Comparison of ENCODE assay signal across 24 mouse cellular contexts in genomic region chr2:31952725-31953124, GRCm38 (mm10). TPM values are rescaled to one million over a fixed set of nuclear protein-coding genes. Genes with fewer than 3 reads are reported as not detected.
DNase-seq lines count a peak whose midpoint lies in the region; ATAC-seq lines count a peak whose summit lies in the region.
"Had no signal": no experiment of that assay in that cellular context is flagged by ENCODE, and none has a peak within 500 bp of the region (broad histone marks: within the 10 kb centered on the region; RNA-seq: fewer than 3 reads in every experiment).

No protein-coding gene starts in this region.

- peak; percentile 44 for DNase-seq in forebrain, embryonic 11.5 days (ENCODE audit: low spot score)
- DNase-seq in heart, postnatal 14 days, result no peak
- no peak for DNase-seq in kidney, adult 9 months
- DNase-seq in 416B (ENCODE audit: low read depth), result peak; percentile 21
- DNase-seq: adrenal gland, postnatal 14 days; cerebellum, adult 2 months; cerebellum, postnatal 25 days; embryo, embryonic 11 days; liver, embryonic 13.5 days; lung, adult 2 months; lung, postnatal 14 days; midbrain, embryonic 14.5 days; thymus, adult 18-20 months; thymus, postnatal 36 days had no signal

- H3K4me2 ChIP-seq in forebrain, embryonic 11.5 days (ENCODE audit: low read depth, low read length, severe bottlenecking), result no peak overlapping the region
- no peak overlapping the region for H3K4me2 ChIP-seq in forebrain, embryonic 12.5 days
- no peak overlapping the region; the same call in 1 of the 2 replicates for H3K4me2 ChIP-seq in heart, embryonic 15.5 days
- peak overlapping the region; percentile 96; the same call in 1 of the 2 replicates for H3K4me2 ChIP-seq in kidney, embryonic 16.5 days (replicated peaks; ENCODE audit: low read depth, low read length)
- H3K4me2 ChIP-seq: embryonic facial prominence, embryonic 13.5 days; liver, embryonic 13.5 days had no signal

- 89% methylated on average over 3 of the region's 3 CpGs for WGBS in forebrain, embryonic 11.5 days
- WGBS in forebrain, embryonic 12.5 days, result 93% methylated on average over 3 of the region's 3 CpGs
- 67% methylated on average over 3 of the region's 3 CpGs for WGBS in heart, embryonic 15.5 days
- WGBS in kidney, embryonic 16.5 days, result 87% methylated on average over 3 of the region's 3 CpGs

- ATAC-seq in forebrain, embryonic 11.5 days (replicated peaks; ENCODE audit: low FRiP score), result no peak
- ATAC-seq in forebrain, embryonic 12.5 days (ENCODE audit: low FRiP score), result no peak
- ATAC-seq in heart, embryonic 15.5 days (replicated peaks; ENCODE audit: insufficient number of reproducible peaks, insufficient read depth, low FRiP score, low read depth), result no peak
- no peak for ATAC-seq in kidney, embryonic 16.5 days (ENCODE audit: low FRiP score, low TSS enrichment)
- ATAC-seq: CD4-positive, CD25-positive, alpha-beta regulatory T cell, adult 4 months; forebrain, embryonic 16.5 days; intestine, postnatal 0 days had no signal

- H3K4me1 ChIP-seq in forebrain, embryonic 11.5 days (replicated peaks; ENCODE audit: control insufficient read depth, insufficient read depth, low read length), result peaks cover 6% of the 10 kb centered on the region; the same call in 1 of the 2 replicates
- H3K4me1 ChIP-seq in forebrain, embryonic 12.5 days, result peaks cover 26% of the 10 kb centered on the region
- peaks cover 45% of the 10 kb centered on the region for H3K4me1 ChIP-seq in heart, embryonic 15.5 days (replicated peaks)
- peaks cover 33% of the 10 kb centered on the region for H3K4me1 ChIP-seq in kidney, embryonic 16.5 days (ENCODE audit: insufficient read depth, low read length)

- H3K4me3 ChIP-seq in forebrain, embryonic 11.5 days (ENCODE audit: low read depth, low read length), result no peak overlapping the region
- no peak overlapping the region for H3K4me3 ChIP-seq in forebrain, embryonic 12.5 days (replicated peaks)
- H3K4me3 ChIP-seq in heart, embryonic 15.5 days, result no peak overlapping the region
- no peak overlapping the region for H3K4me3 ChIP-seq in kidney, embryonic 16.5 days (ENCODE audit: low read length)
- H3K4me3 ChIP-seq: embryonic facial prominence, embryonic 13.5 days; erythroblast, embryonic 14.5 days; left cerebral cortex, adult 2 months; liver, embryonic 13.5 days had no signal

- no peaks in the 10 kb centered on the region; the same call in 1 of the 2 replicates for H3K36me3 ChIP-seq in forebrain, embryonic 11.5 days (ENCODE audit: control insufficient read depth, insufficient read depth, low read length)
- peaks cover 17% of the 10 kb centered on the region for H3K36me3 ChIP-seq in forebrain, embryonic 12.5 days (replicated peaks)
- H3K36me3 ChIP-seq in heart, embryonic 15.5 days, result no peaks in the 10 kb centered on the region
- H3K36me3 ChIP-seq in kidney, embryonic 16.5 days (ENCODE audit: insufficient read depth, low read length), result no peaks in the 10 kb centered on the region
- H3K36me3 ChIP-seq: liver, embryonic 13.5 days had no signal

- no peak overlapping the region for H3K9ac ChIP-seq in forebrain, embryonic 11.5 days (ENCODE audit: low read length)
- no peak overlapping the region for H3K9ac ChIP-seq in forebrain, embryonic 12.5 days
- H3K9ac ChIP-seq in heart, embryonic 15.5 days, result peak overlapping the region; percentile 25; the same call in 1 of the 2 replicates
- H3K9ac ChIP-seq in kidney, embryonic 16.5 days (replicated peaks; ENCODE audit: low read length), result 0 out of 2 replicates have a peak overlapping the region, but pooled peaks have one; percentile 41
- H3K9ac ChIP-seq: liver, embryonic 13.5 days had no signal

- no peak overlapping the region for H3K27ac ChIP-seq in forebrain, embryonic 11.5 days (ENCODE audit: low read depth, low read length)
- no peak overlapping the region for H3K27ac ChIP-seq in forebrain, embryonic 12.5 days
- H3K27ac ChIP-seq in heart, embryonic 15.5 days, result peak overlapping the region; percentile 41; the same call in 1 of the 2 replicates
- H3K27ac ChIP-seq in kidney, embryonic 16.5 days (ENCODE audit: low read length), result peak overlapping the region; percentile 88
- H3K27ac ChIP-seq: embryonic facial prominence, embryonic 13.5 days; left cerebral cortex, adult 2 months; liver, embryonic 13.5 days had no signal

- intact Hi-C loops in heart, postnatal 14 days (cut with DNase I), result no loop called here

- H3K27me3 ChIP-seq in forebrain, embryonic 11.5 days (ENCODE audit: control insufficient read depth, insufficient read depth, low read length), result no peaks in the 10 kb centered on the region
- H3K27me3 ChIP-seq in forebrain, embryonic 12.5 days, result peaks cover 6% of the 10 kb centered on the region
- 0 out of 2 replicates have a peak, but pooled peaks cover 5% of the 10 kb centered on the region for H3K27me3 ChIP-seq in heart, embryonic 15.5 days
- H3K27me3 ChIP-seq in kidney, embryonic 16.5 days (ENCODE audit: insufficient read depth, low read length), result no peaks in the 10 kb centered on the region
- H3K27me3 ChIP-seq: embryonic facial prominence, embryonic 13.5 days had no signal

- H3K9me3 ChIP-seq in forebrain, embryonic 11.5 days (ENCODE audit: control insufficient read depth, low read length), result no peaks in the 10 kb centered on the region
- H3K9me3 ChIP-seq in forebrain, embryonic 12.5 days, result no peaks in the 10 kb centered on the region
- no peaks in the 10 kb centered on the region for H3K9me3 ChIP-seq in heart, embryonic 15.5 days (replicated peaks)
- H3K9me3 ChIP-seq in kidney, embryonic 16.5 days (ENCODE audit: low read length), result no peaks in the 10 kb centered on the region
- H3K9me3 ChIP-seq: embryonic facial prominence, embryonic 13.5 days; liver, embryonic 13.5 days had no signal

RNA-seq across cellular contexts. Expression of gene Aif1l, which starts 2.8 kb away (rescaled TPM):
- polyA plus RNA-seq in forebrain, embryonic 11.5 days (2014; fragmentation: Nextera tagmentation; extraction: Ambion mirVana), result 78.3 and 79.6 TPM in 2 replicates
- 73.5 and 86.5 TPM in 2 replicates for polyA plus RNA-seq in forebrain, embryonic 12.5 days (2016; fragmentation: Nextera tagmentation; extraction: Ambion mirVana)
- 45.9 and 46.7 TPM in 2 replicates for polyA plus RNA-seq in heart, embryonic 15.5 days (2015; fragmentation: Nextera tagmentation; extraction: Ambion mirVana)
- total RNA-seq in heart, postnatal 14 days (2021), result 1 to 10 TPM; 3.8 to 5.3 TPM
- 90.4 and 101 TPM in 2 replicates for polyA plus RNA-seq in kidney, embryonic 16.5 days (2015; fragmentation: Nextera tagmentation; extraction: Ambion mirVana)
- total RNA-seq: granulocyte monocyte progenitor cell, adult 5-6 weeks had no signal
- polyA plus RNA-seq: erythroblast, embryonic 14.5 days had no signal

RNA-seq across cellular contexts. Expression of gene Nup214, which starts 21.5 kb away (rescaled TPM):
- 76.0 and 81.8 TPM in 2 replicates for polyA plus RNA-seq in forebrain, embryonic 11.5 days (2014; fragmentation: Nextera tagmentation; extraction: Ambion mirVana)
- polyA plus RNA-seq in forebrain, embryonic 12.5 days (2016; fragmentation: Nextera tagmentation; extraction: Ambion mirVana), result 87.4 and 90.3 TPM in 2 replicates
- polyA plus RNA-seq in heart, embryonic 15.5 days (2015; fragmentation: Nextera tagmentation; extraction: Ambion mirVana), result 54.7 and 55.1 TPM in 2 replicates
- 10 to 100 TPM; 37.0 to 38.1 TPM for total RNA-seq in heart, postnatal 14 days (2021)
- 70.2 and 94.1 TPM in 2 replicates for polyA plus RNA-seq in kidney, embryonic 16.5 days (2015; fragmentation: Nextera tagmentation; extraction: Ambion mirVana)

Comparison
In these comparisons a context has a peak if more than half of its experiments do, and no peak if none do; other contexts are left out.
1. DNase-seq: peak in forebrain, embryonic 11.5 days (single experiment) and 416B (single experiment); none in heart, postnatal 14 days (0 of 2) and kidney, adult 9 months (single experiment).
2. H3K27ac ChIP-seq: peak in heart, embryonic 15.5 days (single experiment) and kidney, embryonic 16.5 days (single experiment); none in forebrain, embryonic 11.5 days (single experiment) and forebrain, embryonic 12.5 days (single experiment).
3. H3K9ac ChIP-seq: peak in heart, embryonic 15.5 days (single experiment) and kidney, embryonic 16.5 days (single experiment); none in forebrain, embryonic 11.5 days (single experiment) and forebrain, embryonic 12.5 days (single experiment).